Mouse (Mus musculus): Measurements from ENCODE around the gene Arrb1. TPM values are rescaled to one million over a fixed set of nuclear protein-coding genes. Genes with fewer than 3 reads are reported as not detected.

Arrb1 gene
- polyA plus RNA-seq, 1 experiment from 2014 or later: 5.3 TPM

DNA sequence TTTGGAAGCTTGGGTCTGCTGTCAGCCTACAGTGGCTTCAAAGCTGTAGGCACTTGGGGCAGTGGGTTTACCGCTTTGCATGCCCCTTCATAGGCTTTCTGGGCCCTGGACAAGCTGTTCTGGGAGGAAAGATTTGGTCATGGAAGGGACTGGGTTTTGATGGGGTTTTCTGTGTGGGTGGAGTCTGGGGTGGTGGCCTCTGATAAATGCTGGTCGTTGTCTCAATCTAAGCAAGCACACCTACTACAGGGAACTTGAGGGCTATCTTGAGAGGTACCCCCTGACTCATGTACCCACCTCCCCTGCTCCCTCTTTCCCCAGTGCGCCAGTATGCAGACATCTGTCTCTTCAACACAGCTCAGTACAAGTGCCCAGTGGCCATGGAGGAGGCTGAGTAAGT, 57.4 kb downstream of the Arrb1 start:
- 77% methylated on average over 3 of the region's 3 CpGs for WGBS (ENCODE audit: insufficient replicate concordance)
- Histone ChIP-seq H3K36me3 (ENCODE audit: control insufficient read depth, insufficient read depth, low read length) (peaks cover 3% of the 10 kb centered on the region), H3K4me3 (ENCODE audit: low read depth, low read length) (no peak overlapping the region), H3K9ac (ENCODE audit: low read depth, low read length) (no peak overlapping the region), H3K27me3 (ENCODE audit: control insufficient read depth, insufficient read depth, low read length) (no peaks in the 10 kb centered on the region), H3K27ac (ENCODE audit: low read depth, low read length) (no peak overlapping the region; the same call in 1 of the 2 replicates), H3K9me3 (replicated peaks; ENCODE audit: control insufficient read depth, low read length) (no peaks in the 10 kb centered on the region), H3K4me1 (ENCODE audit: control insufficient read depth, insufficient read depth, low read length) (no peaks in the 10 kb centered on the region), H3K4me2 (peak overlapping the region; percentile 39; the same call in 1 of the 2 replicates)
- ATAC-seq (replicated peaks; ENCODE audit: insufficient number of reproducible peaks, low FRiP score, low TSS enrichment): peak; percentile 58; the same call in 1 of the 2 replicates

DNA sequence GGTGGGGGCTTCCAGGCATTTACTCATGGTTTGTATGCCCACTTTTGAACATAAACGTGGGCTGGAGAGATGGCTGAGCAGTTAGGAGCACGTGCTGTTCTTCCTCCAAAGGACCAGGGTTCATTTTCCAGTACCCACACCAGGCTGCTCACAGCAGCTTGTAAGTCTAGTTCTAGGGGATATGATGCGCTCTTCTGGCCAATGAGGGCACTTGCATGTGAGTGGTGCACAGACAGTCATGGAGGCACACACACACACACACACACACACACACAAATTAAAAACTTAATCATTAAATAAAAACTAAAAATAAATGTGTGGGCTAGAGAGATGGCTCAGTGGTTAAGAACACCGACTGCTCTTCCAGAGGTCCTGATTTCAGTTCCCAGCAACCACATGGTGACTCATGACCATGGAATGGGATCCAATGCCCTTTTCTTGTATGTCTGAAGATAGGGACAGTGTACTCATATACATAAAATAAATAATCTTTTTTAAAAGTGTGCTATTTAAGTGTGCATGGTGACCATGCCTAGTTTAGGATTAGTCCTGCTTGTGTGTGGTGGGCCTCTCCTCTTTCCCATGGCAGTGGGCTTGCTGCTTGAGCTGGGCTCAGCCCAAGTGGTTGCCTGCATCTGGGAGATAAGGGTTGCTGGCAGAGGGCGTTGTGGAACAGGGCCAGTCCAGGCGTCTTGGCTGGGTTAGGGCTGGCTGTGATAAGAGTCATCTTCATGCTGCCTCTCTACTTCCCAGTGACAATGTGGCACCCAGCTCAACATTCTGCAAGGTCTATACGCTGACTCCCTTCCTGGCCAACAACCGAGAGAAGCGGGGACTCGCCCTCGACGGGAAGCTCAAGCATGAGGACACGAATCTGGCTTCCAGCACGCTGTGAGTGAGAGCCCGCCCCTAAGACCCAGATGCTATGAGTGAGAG, 58.9 kb downstream of the Arrb1 start:
- Histone ChIP-seq H3K27me3 (ENCODE audit: control insufficient read depth, insufficient read depth, low read length) (no peaks in the 10 kb centered on the region), H3K9me3 (replicated peaks; ENCODE audit: control insufficient read depth, low read length) (no peaks in the 10 kb centered on the region), H3K4me3 (ENCODE audit: low read depth, low read length) (peak overlapping the region; percentile 27), H3K36me3 (ENCODE audit: control insufficient read depth, insufficient read depth, low read length) (peaks cover 7% of the 10 kb centered on the region), H3K27ac (ENCODE audit: low read depth, low read length) (peak overlapping the region; percentile 37), H3K4me1 (ENCODE audit: control insufficient read depth, insufficient read depth, low read length) (no peaks in the 10 kb centered on the region), H3K4me2 (peak overlapping the region; percentile 19; the same call in 1 of the 2 replicates), H3K9ac (ENCODE audit: low read depth, low read length) (peak overlapping the region; percentile 54; the same call in 1 of the 2 replicates)
- ATAC-seq (replicated peaks; ENCODE audit: insufficient number of reproducible peaks, low FRiP score, low TSS enrichment): peak; percentile 83
- WGBS (ENCODE audit: insufficient replicate concordance): 61% methylated on average over 15 of the region's 15 CpGs

DNA sequence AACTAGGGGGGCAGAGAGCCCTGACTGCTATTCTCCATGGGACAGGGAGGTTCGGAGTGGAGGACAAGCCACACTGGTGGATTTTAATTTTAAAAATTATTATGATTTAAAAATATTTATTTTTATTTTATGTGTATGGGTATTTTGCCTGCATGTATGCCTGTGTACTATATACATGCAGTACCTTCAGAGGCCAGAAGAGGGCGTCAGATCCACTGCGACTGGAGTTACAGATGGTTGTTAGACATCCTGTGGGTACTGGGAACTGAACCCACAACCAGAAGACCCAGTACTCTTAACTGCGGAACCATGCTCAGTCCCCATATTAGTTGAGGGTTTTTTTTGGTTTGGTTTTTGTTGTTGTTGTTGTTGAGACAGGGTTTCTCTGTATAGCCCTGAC, 63.5 kb downstream of the Arrb1 start:
- H3K9me3 ChIP-seq (replicated peaks; ENCODE audit: control insufficient read depth, low read length): no peaks in the 10 kb centered on the region
- H3K4me3 ChIP-seq (ENCODE audit: low read depth, low read length): no peak overlapping the region
- no peaks in the 10 kb centered on the region for H3K27me3 ChIP-seq (ENCODE audit: control insufficient read depth, insufficient read depth, low read length)
- no peaks in the 10 kb centered on the region for H3K4me1 ChIP-seq (ENCODE audit: control insufficient read depth, insufficient read depth, low read length)
- peaks cover 9% of the 10 kb centered on the region for H3K36me3 ChIP-seq (ENCODE audit: control insufficient read depth, insufficient read depth, low read length)
- no peak for ATAC-seq (replicated peaks; ENCODE audit: insufficient number of reproducible peaks, low FRiP score, low TSS enrichment)
- H3K27ac ChIP-seq (ENCODE audit: low read depth, low read length): no peak overlapping the region
- WGBS (ENCODE audit: insufficient replicate concordance): 71% methylated on average over 4 of the region's 4 CpGs
- no peak overlapping the region for H3K4me2 ChIP-seq
- H3K9ac ChIP-seq (ENCODE audit: low read depth, low read length): no peak overlapping the region

DNA sequence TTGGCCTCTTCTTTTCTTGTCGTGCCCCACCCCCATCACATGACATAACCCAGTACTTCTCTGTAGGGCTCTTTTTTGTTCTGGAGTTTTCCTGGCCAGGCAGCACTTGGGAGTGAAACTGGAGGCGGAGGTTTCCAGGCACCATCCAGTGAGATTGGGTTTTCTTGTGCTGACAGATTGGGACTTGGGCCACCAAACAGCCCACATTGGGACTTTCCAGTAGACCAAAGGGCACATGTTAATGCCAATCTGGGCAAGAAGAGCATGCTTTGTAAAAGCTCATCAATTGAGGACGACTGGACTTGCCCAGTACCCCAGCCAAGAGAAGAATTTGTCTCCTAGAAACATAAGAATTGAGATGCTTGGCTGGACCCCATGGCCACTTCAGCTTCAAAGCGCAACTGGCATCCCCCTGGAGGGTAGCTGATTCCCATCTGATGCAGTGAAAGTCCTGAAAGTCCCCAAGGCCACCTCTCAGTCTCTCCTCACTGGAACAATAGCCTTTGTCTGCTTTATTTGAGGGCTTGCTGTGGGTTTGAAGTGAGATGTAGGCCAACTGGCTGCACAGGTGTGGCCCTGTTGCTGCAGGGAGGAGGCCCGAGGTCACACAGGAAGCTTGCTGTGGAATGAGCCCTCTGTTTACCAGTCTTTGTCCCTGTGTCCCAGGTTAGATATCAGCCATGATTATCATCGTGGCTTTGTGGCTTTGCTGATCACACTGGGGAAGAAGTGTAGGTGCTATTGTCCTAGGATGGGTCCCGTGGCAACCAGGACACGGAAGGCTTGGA, 68.8 kb downstream of the Arrb1 start:
- 79% methylated on average over 8 of the region's 8 CpGs for WGBS (ENCODE audit: insufficient replicate concordance)
- Histone ChIP-seq H3K4me3 (ENCODE audit: low read depth, low read length) (no peak overlapping the region), H3K27ac (ENCODE audit: low read depth, low read length) (no peak overlapping the region), H3K27me3 (ENCODE audit: control insufficient read depth, insufficient read depth, low read length) (no peaks in the 10 kb centered on the region), H3K4me1 (ENCODE audit: control insufficient read depth, insufficient read depth, low read length) (no peaks in the 10 kb centered on the region), H3K4me2 (no peak overlapping the region), H3K9me3 (replicated peaks; ENCODE audit: control insufficient read depth, low read length) (no peaks in the 10 kb centered on the region), H3K36me3 (ENCODE audit: control insufficient read depth, insufficient read depth, low read length) (0 out of 2 replicates have a peak, but pooled peaks cover 3% of the 10 kb centered on the region), H3K9ac (ENCODE audit: low read depth, low read length) (no peak overlapping the region)
- no peak for ATAC-seq (replicated peaks; ENCODE audit: insufficient number of reproducible peaks, low FRiP score, low TSS enrichment)

DNA sequence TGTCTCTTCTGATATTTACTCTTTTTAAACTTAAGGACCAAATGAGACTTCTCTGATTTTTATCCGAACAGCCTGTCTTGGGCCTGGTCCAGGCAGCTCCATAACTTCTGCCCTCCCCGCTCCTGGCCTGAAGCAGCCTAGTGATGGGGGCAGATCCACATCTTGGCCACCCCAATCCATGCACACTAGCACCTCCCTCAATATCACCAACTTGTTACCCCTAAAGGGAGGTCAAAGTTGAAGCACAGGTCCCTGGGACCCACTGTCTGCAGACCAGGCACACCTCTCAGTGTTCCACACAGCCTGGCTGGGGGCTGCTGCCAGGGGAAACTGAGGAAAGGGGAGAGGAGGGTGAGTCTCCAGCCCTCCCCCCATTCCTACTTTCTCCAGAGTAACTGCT, 69.8 kb downstream of the Arrb1 start:
- H3K27me3 ChIP-seq (ENCODE audit: control insufficient read depth, insufficient read depth, low read length): no peaks in the 10 kb centered on the region
- H3K9me3 ChIP-seq (replicated peaks; ENCODE audit: control insufficient read depth, low read length): no peaks in the 10 kb centered on the region
- 95% methylated on average over 2 of the region's 2 CpGs for WGBS (ENCODE audit: insufficient replicate concordance)
- no peaks in the 10 kb centered on the region for H3K4me1 ChIP-seq (ENCODE audit: control insufficient read depth, insufficient read depth, low read length)
- no peak for ATAC-seq (replicated peaks; ENCODE audit: insufficient number of reproducible peaks, low FRiP score, low TSS enrichment)
- H3K4me2 ChIP-seq: no peak overlapping the region
- no peak overlapping the region for H3K9ac ChIP-seq (ENCODE audit: low read depth, low read length)
- H3K4me3 ChIP-seq (ENCODE audit: low read depth, low read length): no peak overlapping the region
- no peak overlapping the region for H3K27ac ChIP-seq (ENCODE audit: low read depth, low read length)
- 0 out of 2 replicates have a peak, but pooled peaks cover 3% of the 10 kb centered on the region for H3K36me3 ChIP-seq (ENCODE audit: control insufficient read depth, insufficient read depth, low read length)

DNA sequence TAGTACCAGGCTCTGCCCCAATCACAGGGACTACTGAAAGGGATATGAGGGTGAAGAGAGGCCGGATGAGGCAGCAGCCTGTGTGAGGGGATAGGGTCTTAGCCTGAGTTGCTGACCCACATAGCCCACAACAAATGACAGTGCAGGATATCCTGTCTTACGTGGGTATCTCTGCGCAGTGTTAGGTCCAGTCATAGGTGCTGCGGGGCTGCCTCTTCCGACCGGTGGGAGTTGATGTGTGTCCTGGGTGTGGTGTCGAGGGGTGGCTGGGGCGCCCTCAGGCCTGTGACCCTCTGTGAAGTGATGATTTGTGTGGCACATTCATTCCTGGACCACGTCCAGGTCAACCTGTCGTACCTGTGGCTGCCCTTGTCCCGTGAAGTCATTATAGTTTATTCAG, 71.0 kb downstream of the Arrb1 start:
- H3K27me3 ChIP-seq (ENCODE audit: control insufficient read depth, insufficient read depth, low read length): no peaks in the 10 kb centered on the region
- no peak overlapping the region for H3K4me2 ChIP-seq
- WGBS (ENCODE audit: insufficient replicate concordance): 89% methylated on average over 11 of the region's 11 CpGs
- no peaks in the 10 kb centered on the region for H3K36me3 ChIP-seq (ENCODE audit: control insufficient read depth, insufficient read depth, low read length)
- H3K4me1 ChIP-seq (ENCODE audit: control insufficient read depth, insufficient read depth, low read length): no peaks in the 10 kb centered on the region
- no peak for ATAC-seq (replicated peaks; ENCODE audit: insufficient number of reproducible peaks, low FRiP score, low TSS enrichment)
- H3K4me3 ChIP-seq (ENCODE audit: low read depth, low read length): no peak overlapping the region
- H3K27ac ChIP-seq (ENCODE audit: low read depth, low read length): no peak overlapping the region
- no peaks in the 10 kb centered on the region for H3K9me3 ChIP-seq (replicated peaks; ENCODE audit: control insufficient read depth, low read length)
- H3K9ac ChIP-seq (ENCODE audit: low read depth, low read length): no peak overlapping the region

DNA sequence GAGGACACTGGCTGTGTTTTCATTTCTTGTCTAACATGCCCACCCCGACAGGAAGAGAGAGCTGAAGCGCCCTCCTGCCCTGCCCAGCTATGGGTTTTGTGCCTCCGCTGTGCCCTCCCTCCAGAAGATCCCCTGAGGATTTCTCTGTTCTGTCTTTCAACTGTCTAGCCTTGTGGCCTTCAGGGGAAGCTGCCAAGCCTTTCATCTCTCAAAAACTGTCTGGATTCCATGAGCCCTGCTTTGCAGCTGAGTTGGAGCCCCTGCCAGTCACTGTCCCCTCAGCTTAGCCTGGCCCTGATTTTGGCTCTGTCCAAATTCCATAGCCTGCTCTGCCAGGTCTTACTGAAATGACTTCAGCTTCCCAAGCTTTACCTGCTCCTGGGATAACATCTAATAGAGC, 71.5 kb downstream of the Arrb1 start:
- H3K27ac ChIP-seq (ENCODE audit: low read depth, low read length): no peak overlapping the region
- no peaks in the 10 kb centered on the region for H3K36me3 ChIP-seq (ENCODE audit: control insufficient read depth, insufficient read depth, low read length)
- WGBS (ENCODE audit: insufficient replicate concordance): 87% methylated on average over 3 of the region's 3 CpGs
- H3K9me3 ChIP-seq (replicated peaks; ENCODE audit: control insufficient read depth, low read length): no peaks in the 10 kb centered on the region
- ATAC-seq (replicated peaks; ENCODE audit: insufficient number of reproducible peaks, low FRiP score, low TSS enrichment): no peak
- H3K4me3 ChIP-seq (ENCODE audit: low read depth, low read length): no peak overlapping the region
- H3K27me3 ChIP-seq (ENCODE audit: control insufficient read depth, insufficient read depth, low read length): no peaks in the 10 kb centered on the region
- H3K4me1 ChIP-seq (ENCODE audit: control insufficient read depth, insufficient read depth, low read length): no peaks in the 10 kb centered on the region
- H3K4me2 ChIP-seq: no peak overlapping the region
- no peak overlapping the region for H3K9ac ChIP-seq (ENCODE audit: low read depth, low read length)

DNA sequence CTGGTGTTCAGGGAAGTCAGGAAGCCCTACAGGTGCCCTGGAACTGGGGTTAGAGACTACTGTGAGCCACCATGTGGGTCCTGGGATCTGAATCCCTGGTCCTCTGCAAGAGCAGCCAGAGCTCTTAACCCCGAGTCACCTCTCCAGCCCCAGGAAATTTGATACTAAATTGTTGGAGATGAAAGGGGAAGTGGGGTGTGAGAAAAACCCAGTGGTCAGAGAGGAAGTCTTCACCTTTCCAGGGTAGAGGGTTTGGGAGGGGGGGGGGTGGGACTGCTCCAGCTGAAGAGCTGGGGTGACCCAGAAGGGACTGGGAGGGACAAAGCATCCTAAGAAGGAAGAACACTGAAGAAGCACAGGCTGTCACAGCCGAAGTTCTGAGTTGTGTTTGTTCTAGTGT, 72.4 kb downstream of the Arrb1 start:
- Histone ChIP-seq H3K4me1 (ENCODE audit: control insufficient read depth, insufficient read depth, low read length) (no peaks in the 10 kb centered on the region), H3K4me3 (ENCODE audit: low read depth, low read length) (no peak overlapping the region), H3K4me2 (no peak overlapping the region), H3K9me3 (replicated peaks; ENCODE audit: control insufficient read depth, low read length) (no peaks in the 10 kb centered on the region), H3K27ac (ENCODE audit: low read depth, low read length) (no peak overlapping the region), H3K27me3 (ENCODE audit: control insufficient read depth, insufficient read depth, low read length) (no peaks in the 10 kb centered on the region), H3K36me3 (ENCODE audit: control insufficient read depth, insufficient read depth, low read length) (no peaks in the 10 kb centered on the region), H3K9ac (ENCODE audit: low read depth, low read length) (no peak overlapping the region)
- 62% methylated on average over 2 of the region's 2 CpGs for WGBS (ENCODE audit: insufficient replicate concordance)
- ATAC-seq (replicated peaks; ENCODE audit: insufficient number of reproducible peaks, low FRiP score, low TSS enrichment): no peak
